Mouse (Mus musculus): ENCODE results near the gene Atg9b. TPM values are rescaled to one million over a fixed set of nuclear protein-coding genes. Genes with fewer than 3 reads are reported as not detected.

Atg9b gene
- 2.3 TPM for polyA plus RNA-seq (2017; shearing (Covaris generic))

DNA sequence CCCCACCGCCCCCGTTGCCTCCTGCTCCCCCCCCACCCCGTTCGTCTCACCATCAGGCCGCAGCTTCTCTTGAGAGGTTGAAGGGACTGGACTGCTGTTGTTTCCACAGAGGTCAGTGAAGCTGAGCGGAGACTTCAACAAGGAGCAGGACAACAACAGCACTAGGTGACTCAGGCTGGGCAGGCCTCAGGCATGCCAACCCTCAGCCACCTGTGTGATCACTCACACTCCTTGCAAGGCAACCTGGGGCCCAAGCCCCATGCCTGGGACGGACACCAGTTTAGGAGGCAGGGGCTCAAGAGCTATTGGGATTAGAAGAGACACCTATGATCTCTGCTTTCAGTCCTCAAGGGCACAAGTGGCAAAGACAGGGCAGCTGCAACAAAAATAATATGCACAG, at the start of gene Atg9b:
Gene Atg9b, minus strand, starts transcription at position 280 of the 400 bp plus-strand sequence.

DNA sequence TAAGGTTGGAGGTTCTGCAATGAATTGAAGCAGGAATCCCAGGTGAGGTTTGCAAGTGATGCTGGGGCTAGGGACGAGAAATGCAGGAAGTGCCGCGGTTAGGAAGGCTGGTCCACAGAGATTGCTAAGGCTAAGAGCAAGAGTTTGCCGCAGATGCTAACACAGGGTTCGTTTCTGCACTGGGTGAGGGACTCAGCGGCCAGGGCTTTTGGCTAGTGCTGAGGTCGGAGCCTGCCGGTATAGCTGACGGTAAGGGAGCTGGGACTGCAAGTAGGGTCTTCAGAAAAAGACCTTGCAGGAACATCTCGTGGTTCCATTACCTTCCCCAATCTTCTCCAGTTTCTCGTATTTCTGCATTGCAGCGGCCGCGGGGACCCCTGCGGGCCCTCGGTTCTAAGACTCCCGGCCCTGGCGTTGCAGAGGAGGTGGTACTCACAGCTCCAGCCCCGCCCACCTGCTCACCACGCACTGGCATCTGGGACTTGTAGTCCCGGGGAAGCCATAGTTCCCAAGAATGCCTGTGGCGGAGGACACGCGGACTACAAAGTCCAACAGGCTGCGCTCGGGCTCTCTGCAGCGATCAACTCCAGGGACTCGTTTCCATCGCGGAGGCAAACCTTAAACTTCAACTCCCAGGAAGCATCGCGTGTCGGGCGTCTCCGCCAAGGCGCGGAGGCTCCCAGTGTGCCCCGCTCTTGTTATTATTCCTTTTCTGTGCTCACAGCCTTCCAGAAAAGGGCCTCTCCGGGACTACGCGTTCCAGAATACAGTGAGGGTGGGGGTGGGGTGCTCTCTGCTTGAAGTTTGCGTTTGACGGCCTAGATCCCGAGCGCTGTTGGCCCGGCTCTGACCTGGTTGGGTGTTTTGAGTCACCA, 31.4 kb upstream of the Atg9b start, which contains the start of the genes Cdk5 and Slc4a2:
Gene Cdk5, minus strand, starts transcription at position 402 of the 875 bp plus-strand sequence.
Gene Slc4a2, plus strand, starts transcription at position 709 of the 875 bp plus-strand sequence.

DNA sequence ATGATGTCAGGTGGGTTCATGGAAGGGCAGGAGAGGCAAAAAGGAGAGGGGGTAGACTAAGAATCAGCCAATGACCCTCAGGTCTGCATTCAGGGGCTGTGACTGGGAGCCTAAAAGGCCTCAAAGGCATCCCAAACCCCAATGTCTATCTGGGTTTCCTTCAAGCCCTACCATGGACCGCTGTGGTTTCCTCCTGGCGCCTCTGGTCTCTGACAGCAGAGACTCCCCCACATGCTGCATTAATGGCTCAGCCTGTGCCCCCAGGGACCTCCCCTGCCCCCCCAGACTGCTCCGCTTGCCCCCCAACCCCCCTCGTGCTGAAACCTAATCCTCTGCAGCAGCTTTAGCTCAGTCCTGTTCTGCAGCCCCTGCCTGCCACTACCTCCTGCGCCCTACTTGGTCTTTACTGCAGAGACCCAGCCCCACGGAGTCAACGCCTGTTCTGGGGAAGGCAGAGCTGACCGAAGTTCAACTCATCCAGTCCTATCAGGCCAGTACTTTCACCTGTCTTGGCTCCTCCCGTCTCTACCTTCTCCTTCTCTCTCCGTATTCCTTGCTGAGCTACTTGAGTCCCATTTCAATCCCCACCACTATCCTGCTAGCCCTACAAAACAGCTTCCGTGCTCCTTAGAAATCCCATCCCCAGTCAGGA, 21.2 kb upstream of the Atg9b start, which contains the start of gene Asic3:
Gene Asic3, plus strand, starts transcription at position 351 of the 652 bp plus-strand sequence.

DNA sequence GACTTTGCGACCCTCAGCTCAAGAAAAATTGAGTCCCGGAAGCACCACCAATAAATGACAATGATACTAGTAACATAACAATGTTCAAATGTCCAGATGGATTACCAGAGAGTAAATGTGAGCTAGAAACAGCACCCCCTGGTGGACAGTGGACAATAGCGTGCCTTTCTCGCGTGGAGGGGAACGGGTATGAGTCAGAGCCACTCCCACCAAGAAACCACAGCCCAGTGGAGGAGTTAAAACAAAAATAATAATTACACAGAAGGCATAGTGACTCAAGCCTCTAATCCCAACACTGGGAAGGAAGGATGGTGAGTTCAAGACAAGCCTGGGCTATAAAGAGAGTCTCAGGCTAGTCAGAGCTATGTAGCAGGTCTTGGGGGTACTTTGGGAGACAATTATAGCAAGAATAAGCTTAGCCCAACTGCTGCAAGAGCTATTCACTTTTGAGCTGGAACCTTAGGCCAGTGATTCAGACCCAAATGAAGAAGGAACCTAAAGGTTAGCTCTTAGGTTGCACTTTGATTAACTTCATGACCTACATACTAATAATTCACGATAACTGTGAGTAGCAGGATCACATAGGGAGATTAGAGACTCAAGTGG, 1.6 kb upstream of the Atg9b start, which contains the start of gene Abcb8:
Gene Abcb8, plus strand, starts transcription at position 272 of the 606 bp plus-strand sequence.

DNA sequence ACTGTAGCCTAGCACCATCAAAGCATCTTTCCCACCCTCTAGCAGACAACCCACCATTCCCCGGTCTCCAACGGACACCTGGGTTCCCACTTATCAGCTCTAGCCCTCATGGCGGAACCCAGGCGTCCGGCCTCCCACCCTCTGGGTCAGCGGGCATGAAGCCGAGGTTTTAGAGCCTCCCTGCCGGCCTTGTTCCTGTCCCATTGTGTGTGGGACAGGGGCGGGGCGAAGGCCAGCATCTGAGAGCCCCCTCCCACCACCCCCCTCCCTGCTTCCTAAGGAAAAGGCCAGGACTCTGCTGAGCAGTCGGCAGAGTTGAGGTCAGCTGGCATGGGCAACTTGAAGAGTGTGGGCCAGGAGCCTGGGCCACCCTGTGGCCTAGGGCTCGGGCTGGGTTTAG, 27.4 kb downstream of the Atg9b start, which contains the start of gene Nos3:
Gene Nos3, plus strand, starts transcription at position 303 of the 400 bp plus-strand sequence.

DNA sequence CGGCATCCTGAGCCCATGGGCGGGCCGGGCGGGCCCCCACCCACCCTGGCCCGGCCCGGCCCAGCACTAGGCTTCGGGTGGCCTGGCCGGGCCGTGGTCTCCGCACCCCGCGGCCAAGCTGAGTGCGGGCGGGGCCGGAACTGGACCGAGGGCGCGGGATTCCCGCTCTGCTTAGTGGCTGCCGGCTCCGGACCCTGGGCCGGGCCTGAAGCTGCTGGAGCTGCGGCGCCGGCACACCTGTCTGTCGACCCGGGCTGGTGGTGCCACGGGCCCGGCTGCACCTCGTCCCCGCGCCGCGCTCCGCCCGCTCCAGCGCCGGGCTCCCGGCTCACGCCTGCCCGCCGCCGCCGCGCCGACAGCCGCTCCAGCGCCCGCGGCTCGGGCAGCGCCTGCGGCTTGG, 40.7 kb downstream of the Atg9b start, which contains the start of gene Kcnh2:
Gene Kcnh2, minus strand, starts transcription at position 327 of the 400 bp plus-strand sequence.

Other genes starting within 250 kb of the Atg9b start
- 14.5 TPM for gene Nupl2, start 227.2 kb downstream of the Atg9b start, polyA plus RNA-seq (2017; shearing (Covaris generic))
- gene Kcnh2, start 40.5 kb downstream of the Atg9b start, polyA plus RNA-seq (2017; shearing (Covaris generic)), result 4.6 TPM
- 0.23 TPM for gene Nos3, start 27.3 kb downstream of the Atg9b start, polyA plus RNA-seq (2017; shearing (Covaris generic))
- 26.2 TPM for gene Abcb8, start 1.5 kb upstream of the Atg9b start, polyA plus RNA-seq (2017; shearing (Covaris generic))
- 0.24 TPM for gene Asic3, start 21.2 kb upstream of the Atg9b start, polyA plus RNA-seq (2017; shearing (Covaris generic))
- 86.4 TPM for gene Cdk5, start 31.4 kb upstream of the Atg9b start, polyA plus RNA-seq (2017; shearing (Covaris generic))
- 39.5 TPM for gene Slc4a2, start 31.7 kb upstream of the Atg9b start, polyA plus RNA-seq (2017; shearing (Covaris generic))
- 149 TPM for gene Fastk, start 53.1 kb upstream of the Atg9b start, polyA plus RNA-seq (2017; shearing (Covaris generic))
- 75.8 TPM for gene Tmub1, start 55.7 kb upstream of the Atg9b start, polyA plus RNA-seq (2017; shearing (Covaris generic))
- gene Agap3, start 60.0 kb upstream of the Atg9b start, polyA plus RNA-seq (2017; shearing (Covaris generic)), result 76.9 TPM
- gene Gbx1, start 135.1 kb upstream of the Atg9b start, polyA plus RNA-seq (2017; shearing (Covaris generic)), result not detected
- gene Asb10, start 148.8 kb upstream of the Atg9b start, polyA plus RNA-seq (2017; shearing (Covaris generic)), result not detected
- not detected for gene 4931409K22Rik, start 164.7 kb upstream of the Atg9b start, polyA plus RNA-seq (2017; shearing (Covaris generic))
- 82.9 TPM for gene Abcf2, start 185.3 kb upstream of the Atg9b start, polyA plus RNA-seq (2017; shearing (Covaris generic))
- 34.1 TPM for gene Chpf2, start 194.6 kb upstream of the Atg9b start, polyA plus RNA-seq (2017; shearing (Covaris generic))
- gene Smarcd3, start 232.3 kb upstream of the Atg9b start, polyA plus RNA-seq (2017; shearing (Covaris generic)), result 2.3 TPM

Measured in CD4-positive, CD25-positive, alpha-beta regulatory T cell (primary cell).